Comparison of ENCODE assay signal across 15 mouse cellular contexts in genomic region chr6:58934144-58934543, GRCm38 (mm10). TPM values are rescaled to one million over a fixed set of nuclear protein-coding genes. Genes with fewer than 3 reads are reported as not detected.
DNase-seq lines count a peak whose midpoint lies in the region; ATAC-seq lines count a peak whose summit lies in the region.
"Had no signal": no experiment of that assay in that cellular context is flagged by ENCODE, and none has a peak within 500 bp of the region (broad histone marks: within the 10 kb centered on the region; RNA-seq: fewer than 3 reads in every experiment).

No protein-coding gene starts in this region.

- intact Hi-C loops in heart, postnatal 10 days (cut with DNase I): no loop called here

- H3K27me3 ChIP-seq in hindbrain, embryonic 11.5 days (ENCODE audit: control insufficient read depth, insufficient read depth, low read length): no peaks in the 10 kb centered on the region
- H3K27me3 ChIP-seq in midbrain, embryonic 13.5 days: no peaks in the 10 kb centered on the region
- H3K27me3 ChIP-seq: heart, embryonic 12.5 days; kidney, embryonic 15.5 days; limb, embryonic 13.5 days had no signal

- H3K9me3 ChIP-seq in hindbrain, embryonic 11.5 days (ENCODE audit: control insufficient read depth, low read length): no peaks in the 10 kb centered on the region
- no peaks in the 10 kb centered on the region for H3K9me3 ChIP-seq in midbrain, embryonic 13.5 days
- H3K9me3 ChIP-seq: embryonic facial prominence, embryonic 10.5 days; heart, embryonic 12.5 days; kidney, embryonic 15.5 days; limb, embryonic 13.5 days had no signal

- peak; percentile 18 for DNase-seq in thymus, postnatal 0 days (ENCODE audit: low spot score)
- no peak for DNase-seq in thymus, adult 18-20 months
- DNase-seq in hindbrain, embryonic 11.5 days (ENCODE audit: low spot score): peak; percentile 13
- DNase-seq in frontal cortex, postnatal 25 days (ENCODE audit: low spot score in 2 of 2): no peak
- DNase-seq in heart, postnatal 10 days: no peak
- no peak for DNase-seq in gastrocnemius, adult 18-20 months (ENCODE audit: low spot score)
- DNase-seq: adrenal gland, adult 2 months; cerebellum, postnatal 10 days; gastrocnemius, postnatal 10 days; lung, postnatal 4 days had no signal

- no peaks in the 10 kb centered on the region for H3K4me1 ChIP-seq in hindbrain, embryonic 11.5 days (replicated peaks; ENCODE audit: control insufficient read depth, insufficient read depth, low read length)
- H3K4me1 ChIP-seq in midbrain, embryonic 13.5 days (replicated peaks): peaks cover 36% of the 10 kb centered on the region
- H3K4me1 ChIP-seq: heart, embryonic 12.5 days; kidney, embryonic 15.5 days had no signal

- no peak overlapping the region for H3K9ac ChIP-seq in hindbrain, embryonic 11.5 days (ENCODE audit: low read depth, low read length)
- H3K9ac ChIP-seq in midbrain, embryonic 13.5 days (replicated peaks): no peak overlapping the region
- H3K9ac ChIP-seq: heart, embryonic 12.5 days; kidney, embryonic 15.5 days; limb, embryonic 13.5 days had no signal

- peak; percentile 46; the same call in 1 of the 2 replicates for ATAC-seq in hindbrain, embryonic 11.5 days (ENCODE audit: low FRiP score)
- peak; percentile 55 for ATAC-seq in midbrain, embryonic 13.5 days

- H3K36me3 ChIP-seq in hindbrain, embryonic 11.5 days (ENCODE audit: control insufficient read depth, insufficient read depth, low read length): no peaks in the 10 kb centered on the region
- no peaks in the 10 kb centered on the region for H3K36me3 ChIP-seq in midbrain, embryonic 13.5 days
- H3K36me3 ChIP-seq: embryonic facial prominence, embryonic 10.5 days; kidney, embryonic 15.5 days had no signal

- H3K4me3 ChIP-seq in hindbrain, embryonic 11.5 days (ENCODE audit: low read depth, low read length): no peak overlapping the region
- H3K4me3 ChIP-seq in midbrain, embryonic 13.5 days (replicated peaks): no peak overlapping the region
- H3K4me3 ChIP-seq: embryonic facial prominence, embryonic 10.5 days; heart, embryonic 12.5 days; kidney, embryonic 15.5 days; limb, embryonic 13.5 days had no signal

- peak overlapping the region; percentile 8 for H3K27ac ChIP-seq in hindbrain, embryonic 11.5 days (ENCODE audit: low read depth, low read length)
- H3K27ac ChIP-seq in midbrain, embryonic 13.5 days: peak overlapping the region; percentile 88
- H3K27ac ChIP-seq: embryonic facial prominence, embryonic 10.5 days; kidney, embryonic 15.5 days; limb, embryonic 13.5 days had no signal

- no peak overlapping the region for H3K4me2 ChIP-seq in hindbrain, embryonic 11.5 days (replicated peaks; ENCODE audit: low read depth, low read length)
- 0 out of 2 replicates have a peak overlapping the region, but pooled peaks have one; percentile 1 for H3K4me2 ChIP-seq in midbrain, embryonic 13.5 days (replicated peaks)
- H3K4me2 ChIP-seq: heart, embryonic 12.5 days; kidney, embryonic 15.5 days; limb, embryonic 13.5 days had no signal

- WGBS in hindbrain, embryonic 11.5 days: 34% methylated on average over 4 of the region's 4 CpGs
- WGBS in midbrain, embryonic 13.5 days: 16% methylated on average over 4 of the region's 4 CpGs

RNA-seq across cellular contexts. Expression of gene Nap1l5, which starts 27.3 kb away (rescaled TPM):
- polyA plus RNA-seq in thymus, postnatal 0 days (2015; fragmentation: Nextera tagmentation; extraction: Ambion mirVana): 0.33 TPM in 1 of 2 replicates, not detected in the other
- 36.5 and 43.1 TPM in 2 replicates for polyA plus RNA-seq in hindbrain, embryonic 11.5 days (2014; fragmentation: Nextera tagmentation; extraction: Ambion mirVana)
- polyA plus RNA-seq in midbrain, embryonic 13.5 days (2015; fragmentation: Nextera tagmentation; extraction: Ambion mirVana): 135 and 148 TPM in 2 replicates
- under 1 TPM; 0.30 to 0.62 TPM for total RNA-seq in heart, postnatal 10 days (2021)
- total RNA-seq in gastrocnemius, adult 18-20 months (2021): under 1 TPM; 0.17 to 0.50 TPM

Comparison
In these comparisons a context has a peak if more than half of its experiments do, and no peak if none do; other contexts are left out.
1. DNase-seq: peak in thymus, postnatal 0 days (single experiment) and hindbrain, embryonic 11.5 days (single experiment); none in thymus, adult 18-20 months (0 of 2), frontal cortex, postnatal 25 days (0 of 2), heart, postnatal 10 days (0 of 2) and gastrocnemius, adult 18-20 months (single experiment).
2. RNA of gene Nap1l5, which starts 27.3 kb away (polyA plus RNA-seq): 135 to 148 TPM in midbrain, embryonic 13.5 days and 36.5 to 43.1 TPM in hindbrain, embryonic 11.5 days; 0.33 TPM in thymus, postnatal 0 days; every median in the first group is over 10 times any median in the second.